Mouse (Mus musculus): ENCODE results near the gene Vegfc.

GRCm38 (mm10) chr8:54065492-54065891, 11.9 kb upstream of the Vegfc start:
- TF ChIP-seq CTCF (IDR thresholded peaks at IDR 0.05; ENCODE audit: control insufficient read depth, insufficient read depth, insufficient read length) (no peak), MAX (IDR thresholded peaks at IDR 0.05) (no peak), MYOG (IDR thresholded peaks at IDR 0.05; ENCODE audit: control insufficient read depth, extremely low read depth, insufficient read length) (no peak), USF1 (IDR thresholded peaks at IDR 0.05; ENCODE audit: low read depth) (no peak), CEBPB (IDR thresholded peaks at IDR 0.05; ENCODE audit: low read depth) (no peak), MYOD1 (IDR thresholded peaks at IDR 0.05; ENCODE audit: control insufficient read depth, insufficient read length, low read depth) (no peak), FOSL1 (IDR thresholded peaks at IDR 0.05; ENCODE audit: insufficient read depth, low read length, poor library complexity, severe bottlenecking) (no peak)
